Mouse (Mus musculus) Muller cell, postnatal 12 days (primary cell): ENCODE measurements at regions not wholly inside any gene's neighbourhood (a gene's known extent, or its start where the extent isn't known, plus 50 kb on each side); places are given as distances from the start of the nearest gene placed in this dataset.

Source experiments
- DNase-seq: peaks from one replicate; pipeline ENCODE4 v3.0.0-alpha.2; 2015; ENCODE audit errors: inconsistent ontology term

GRCm38 (mm10) chr15:67901191-67901601 lies 1400.5 kb upstream of the Lrrc6 start:
- DNase-seq = peak; percentile 65

GRCm38 (mm10) chr15:67899772-67900171 lies 1399.1 kb upstream of the Lrrc6 start:
- DNase-seq = no peak

DNA sequence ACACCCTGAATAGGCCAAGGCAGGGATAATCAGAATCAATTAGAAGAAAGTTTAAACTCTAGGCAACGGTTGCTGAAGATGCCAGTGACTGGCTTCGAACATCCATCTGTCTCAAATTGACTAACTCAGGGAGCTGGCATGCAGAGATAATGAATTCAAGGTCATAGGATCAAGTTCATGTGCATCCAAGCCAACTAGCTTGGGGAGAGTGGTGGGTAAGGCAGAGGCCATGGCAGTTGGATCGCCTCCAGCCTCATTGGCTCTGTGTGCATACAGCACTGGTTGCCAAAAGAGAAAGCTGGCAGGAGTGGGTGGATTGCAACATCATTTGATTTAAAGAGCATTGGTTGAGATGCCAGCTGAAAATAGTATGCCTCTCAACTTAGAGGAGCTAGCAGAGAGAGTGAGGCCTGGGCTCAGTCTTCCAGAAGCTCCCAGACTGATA lies 1398.3 kb upstream of the Lrrc6 start:
- DNase-seq = peak; percentile 84

DNA sequence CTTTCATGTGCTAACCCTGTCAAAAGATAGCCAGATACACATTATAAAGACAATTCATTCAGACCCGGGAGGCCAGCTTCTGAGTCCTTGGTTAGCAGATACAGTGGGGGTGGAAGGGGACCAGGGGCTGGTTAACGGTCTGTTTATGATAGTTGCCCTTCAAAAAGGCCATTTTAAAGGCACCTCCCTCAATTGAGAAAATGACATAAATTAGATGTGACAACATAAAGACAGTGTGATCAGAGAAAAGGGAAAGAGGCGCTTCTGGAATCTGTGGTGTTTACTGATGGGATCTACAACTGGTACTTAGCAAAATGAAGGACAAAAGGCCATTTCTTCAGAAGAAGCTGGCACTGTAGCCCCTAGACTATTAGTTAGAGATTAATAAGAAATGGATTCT lies 1391.4 kb upstream of the Lrrc6 start:
- peak; percentile 57 for DNase-seq

GRCm38 (mm10) chr15:67890612-67891304 lies 1390.0 kb upstream of the Lrrc6 start:
- DNase-seq = no peak

- DNase-seq = no peak
Measured at GRCm38 (mm10) chr15:67888548-67888947, 1387.8 kb upstream of the Lrrc6 start.

- no peak for DNase-seq
Measured at GRCm38 (mm10) chr15:67855291-67855690, 1354.6 kb upstream of the Lrrc6 start.

- DNase-seq = no peak
Measured at GRCm38 (mm10) chr15:67850118-67850517, 1349.4 kb upstream of the Lrrc6 start.

DNA sequence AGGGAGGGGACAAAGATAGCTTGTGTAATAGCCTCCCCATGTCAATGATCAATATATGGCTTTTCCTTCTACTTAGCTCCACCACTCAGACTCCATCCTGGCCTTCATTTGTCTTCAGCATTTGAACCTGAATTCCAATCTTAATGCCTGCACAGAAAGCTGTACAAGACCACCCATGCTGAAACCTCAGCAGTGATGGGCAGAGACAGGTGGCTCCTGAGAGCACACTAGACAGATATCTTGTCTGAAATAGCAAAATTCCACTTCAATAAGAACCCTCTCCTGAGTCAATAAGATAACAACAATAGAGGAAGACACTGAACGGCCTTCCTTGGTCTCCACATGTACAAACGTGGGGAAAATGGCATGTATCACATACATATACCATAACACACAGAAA lies 1345.0 kb upstream of the Lrrc6 start:
- no peak for DNase-seq

DNA sequence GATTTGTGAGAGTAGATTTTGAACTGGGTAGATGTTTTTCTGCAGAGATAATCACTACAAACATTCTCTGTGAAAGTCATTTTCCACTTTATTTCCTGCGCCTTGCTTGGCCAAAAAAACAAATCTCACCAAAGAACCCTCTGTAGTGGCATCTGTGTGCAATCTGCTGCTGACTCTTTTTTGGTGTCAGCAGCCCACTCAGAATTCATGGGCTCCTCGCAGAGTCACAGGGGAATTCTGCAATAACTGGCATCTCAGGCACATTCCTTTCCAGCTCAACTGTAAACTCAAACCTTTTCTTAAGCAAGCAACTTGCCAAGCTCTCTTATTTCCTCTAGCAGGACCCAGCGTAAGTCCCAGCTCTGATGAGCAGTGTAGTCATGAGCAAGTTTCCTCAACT lies 1340.0 kb upstream of the Lrrc6 start:
- DNase-seq = peak; percentile 50

DNA sequence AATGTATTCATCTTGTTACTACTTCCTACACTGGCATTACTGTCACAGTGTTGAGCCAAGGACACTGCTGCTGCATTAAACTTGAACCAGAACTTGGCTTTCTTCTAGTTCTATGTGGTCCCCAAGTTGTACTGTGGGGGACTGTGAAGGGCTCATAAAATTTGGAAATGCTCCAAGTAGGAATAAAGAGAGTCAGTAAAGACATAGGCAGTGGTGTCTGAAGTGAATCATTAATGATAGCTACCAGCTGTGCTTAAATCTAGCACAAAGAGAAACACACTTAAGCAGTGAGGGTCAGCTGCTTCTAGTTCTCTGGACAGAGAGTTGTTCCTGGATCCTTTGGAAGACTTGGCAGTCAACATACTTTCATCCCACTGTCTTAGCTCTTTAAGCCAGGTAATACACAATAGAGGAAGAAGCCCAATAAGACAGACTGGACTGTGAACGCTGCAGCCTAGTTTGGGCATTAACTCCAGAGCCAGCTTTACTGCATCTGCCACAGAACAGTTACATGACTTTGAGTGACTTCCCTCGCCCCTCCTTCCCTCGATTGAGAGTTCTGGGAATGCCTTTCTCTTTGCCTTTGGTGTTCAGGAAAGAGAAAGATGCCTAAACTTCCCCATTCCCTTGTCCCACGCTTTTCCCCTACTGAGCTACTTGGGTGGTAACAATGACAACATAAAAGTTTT lies 1325.2 kb upstream of the Lrrc6 start:
- no peak for DNase-seq

DNA sequence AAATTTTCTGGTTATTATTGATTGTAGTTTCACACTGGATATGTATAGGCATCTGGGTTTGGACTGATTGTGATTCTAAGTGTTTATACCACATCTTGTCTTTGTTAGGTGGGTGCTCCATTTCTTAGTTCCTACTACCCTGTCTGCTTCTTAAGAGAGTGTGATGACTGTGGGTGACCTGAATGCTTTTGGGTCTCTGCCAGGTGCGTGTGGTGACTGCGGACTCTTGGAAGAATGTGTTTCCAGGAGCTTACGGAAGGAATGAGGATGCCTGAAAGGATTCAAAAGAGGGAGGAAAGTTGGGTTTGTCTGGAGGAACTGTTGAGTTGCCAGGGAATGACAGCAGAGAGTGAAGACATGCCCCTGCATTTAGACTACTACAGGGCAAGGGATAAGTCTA lies 1322.5 kb upstream of the Lrrc6 start:
- peak; percentile 9 for DNase-seq

DNA sequence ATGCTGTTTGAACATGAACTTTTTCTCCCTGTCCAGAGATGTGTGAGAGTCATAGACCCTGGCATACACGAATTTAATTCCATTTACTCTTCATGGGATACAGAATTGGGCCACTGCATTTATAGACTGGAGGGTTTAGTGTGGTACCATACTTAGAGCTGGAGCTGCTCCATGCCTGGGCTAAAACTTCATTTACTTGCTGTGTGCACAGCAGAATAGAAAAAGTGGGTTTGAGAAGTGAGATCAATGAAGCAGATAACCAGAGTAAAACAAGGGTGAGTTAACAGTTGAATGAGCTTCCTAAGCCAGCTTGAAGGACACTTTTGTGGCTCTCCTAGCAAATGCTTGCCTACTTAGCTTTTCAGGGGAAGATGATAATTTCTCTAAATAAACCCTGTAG lies 1299.2 kb upstream of the Lrrc6 start:
- DNase-seq = no peak

DNA sequence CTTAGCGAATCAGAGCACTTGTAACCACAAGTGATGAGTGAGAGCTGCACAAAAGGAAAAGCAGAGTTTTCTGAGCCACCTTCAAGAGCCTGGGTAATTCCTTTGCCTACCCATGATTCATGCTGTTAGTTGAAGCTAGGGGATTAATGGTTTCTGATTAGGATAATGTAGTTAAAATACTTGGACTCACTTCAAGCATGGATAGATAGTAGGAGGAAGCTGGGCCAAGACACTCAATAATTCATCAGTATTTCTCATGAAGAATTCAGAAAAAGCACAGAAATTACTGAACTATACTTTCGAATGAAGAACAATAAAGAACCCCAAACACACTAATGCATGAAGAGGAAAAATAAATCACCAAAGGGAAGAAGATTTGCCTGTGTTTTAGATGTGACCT lies 1294.9 kb upstream of the Lrrc6 start:
- DNase-seq = no peak

- DNase-seq = no peak
Measured at GRCm38 (mm10) chr15:67792822-67793221, 1292.1 kb upstream of the Lrrc6 start.

- no peak for DNase-seq
Measured at GRCm38 (mm10) chr15:67788587-67788986, 1287.9 kb upstream of the Lrrc6 start.

DNA sequence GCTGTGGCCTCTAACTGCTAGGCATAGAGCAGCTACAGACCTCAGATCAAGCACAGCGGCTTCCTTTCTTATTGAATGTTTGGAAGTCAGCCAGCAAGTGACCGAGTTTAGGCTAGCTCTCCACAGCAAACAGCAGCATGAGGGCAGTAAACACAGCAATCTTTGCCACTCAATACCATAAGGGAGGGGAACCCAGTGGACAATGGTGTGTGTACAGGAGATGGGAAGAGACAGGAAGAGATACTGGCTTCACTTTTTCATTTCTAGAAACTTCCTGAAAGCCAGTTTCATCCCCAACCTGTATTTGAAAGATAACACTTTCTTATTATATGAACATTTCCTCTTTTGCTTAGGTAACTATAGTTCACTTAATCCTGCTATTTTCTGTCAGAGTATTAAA lies 1284.9 kb upstream of the Lrrc6 start:
- DNase-seq = no peak

DNA sequence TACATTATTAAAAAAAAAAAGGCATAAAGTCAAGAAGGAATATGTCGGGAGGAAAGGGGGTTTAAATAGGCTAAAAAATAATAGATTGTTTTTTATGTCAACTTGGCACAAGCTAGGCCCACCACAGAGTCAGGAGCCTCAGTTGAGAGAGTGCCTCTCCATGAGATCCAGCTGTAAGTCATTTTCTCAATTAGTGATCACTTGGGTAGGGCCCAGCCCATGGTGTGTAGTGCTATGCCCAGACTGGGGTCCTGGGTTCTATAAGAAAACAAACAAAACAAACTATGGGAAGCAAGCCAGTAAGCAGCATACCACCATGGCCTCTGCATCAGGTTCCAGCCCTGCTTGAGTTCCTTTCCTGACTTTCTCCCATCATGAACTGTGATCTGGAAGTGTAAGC lies 1283.0 kb upstream of the Lrrc6 start:
- DNase-seq = no peak

DNA sequence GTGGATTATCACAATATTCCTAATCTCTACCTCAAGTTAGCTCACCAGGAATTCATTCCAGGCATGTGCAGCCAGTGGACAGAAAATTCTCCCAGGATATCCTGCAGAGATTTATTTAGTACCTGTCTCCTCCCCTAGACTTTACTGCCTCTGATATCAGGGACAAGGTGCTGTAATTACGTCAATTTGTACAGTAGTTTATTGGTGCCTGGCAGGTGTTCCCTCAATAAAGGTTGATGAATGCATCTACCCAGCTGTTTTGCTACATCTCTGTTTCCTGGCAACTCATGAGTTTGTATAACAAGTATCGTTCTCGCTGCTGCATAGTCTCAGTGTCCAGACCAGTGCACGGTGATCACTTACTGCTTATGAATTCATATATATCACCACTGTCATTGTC lies 1281.8 kb upstream of the Lrrc6 start:
- no peak for DNase-seq

DNA sequence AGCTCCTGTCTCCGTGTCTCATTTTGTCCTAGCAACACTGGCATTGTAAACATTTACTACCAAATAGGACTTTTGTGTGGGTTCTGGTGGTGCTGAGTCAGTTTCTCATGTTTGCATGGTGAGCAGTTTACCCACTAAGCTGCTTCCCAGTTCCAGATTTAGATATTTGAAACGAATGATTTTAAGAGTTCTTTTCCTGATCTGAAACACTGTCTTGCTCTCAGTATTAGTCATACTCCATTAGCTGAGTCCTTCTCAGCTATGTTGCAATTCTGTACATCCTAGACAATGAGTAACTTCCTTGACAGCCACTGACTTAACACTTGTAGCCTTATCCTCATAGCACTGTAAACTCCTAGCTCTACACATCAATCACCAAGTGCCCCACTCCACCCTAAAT lies 1280.1 kb upstream of the Lrrc6 start:
- peak; percentile 12 for DNase-seq

- no peak for DNase-seq
Measured at GRCm38 (mm10) chr15:67767624-67768023, 1266.9 kb upstream of the Lrrc6 start.

- DNase-seq = no peak
Measured at GRCm38 (mm10) chr15:67759221-67759620, 1258.5 kb upstream of the Lrrc6 start.

- DNase-seq = no peak
Measured at GRCm38 (mm10) chr15:67750582-67750981, 1249.9 kb upstream of the Lrrc6 start.
